Mouse (Mus musculus) forebrain, embryonic 13.5 days (tissue): ENCODE data around the gene Mtrf1. TPM values are rescaled to one million over a fixed set of nuclear protein-coding genes. Genes with fewer than 3 reads are reported as not detected.
A peak's percentile ranks its signal among the peaks of the same experiment; 100 is the strongest.

ENCODE experiments used
- ATAC-seq: fragments of 200-750 bp; cut with Nextera tagmentation; 2 replicates; pipeline ENCODE4 v1.8.0; 2017
- H3K27ac ChIP-seq: fragments of 300-500 bp; sonication (generic); 2 replicates; pipeline ENCODE4 v1.5.1; 2015; ENCODE audit warnings: inconsistent platforms, mild to moderate bottlenecking, moderate library complexity
- H3K27me3 ChIP-seq: fragments of 300-500 bp; sonication (generic); 2 replicates; pipeline ENCODE4 v1.6.1; 2015; ENCODE audit warnings: mild to moderate bottlenecking, inconsistent platforms
- H3K36me3 ChIP-seq: fragments of 300-500 bp; sonication (generic); 2 replicates; pipeline ENCODE4 v1.6.1; 2015; ENCODE audit warnings: mild to moderate bottlenecking, inconsistent platforms; ENCODE audit not compliant: poor library complexity, severe bottlenecking
- H3K4me1 ChIP-seq: fragments of 300-500 bp; sonication (generic); 2 replicates; pipeline ENCODE4 v1.6.1; 2015; ENCODE audit warnings: inconsistent platforms
- H3K4me2 ChIP-seq: fragments of 300-500 bp; sonication (generic); 2 replicates; pipeline ENCODE4 v1.6.1; 2015; ENCODE audit warnings: inconsistent platforms, mild to moderate bottlenecking, moderate library complexity
- H3K4me3 ChIP-seq: fragments of 300-500 bp; sonication (generic); 2 replicates; pipeline ENCODE4 v1.5.1; 2015; ENCODE audit warnings: mild to moderate bottlenecking, inconsistent platforms
- H3K9ac ChIP-seq: fragments of 300-500 bp; sonication (generic); 2 replicates; pipeline ENCODE4 v1.6.1; 2015; ENCODE audit warnings: mild to moderate bottlenecking, inconsistent platforms
- H3K9me3 ChIP-seq: fragments of 300-500 bp; sonication (generic); replicated peaks from 2 replicates; pipeline ENCODE4 v1.6.1; 2016; ENCODE audit warnings: inconsistent platforms
- WGBS: fragments of 180-500 bp; shearing (Covaris S2); methylation state at CpG from one replicate; pipeline ENCODE4 v1.1.7; 2015; 5-methylcytosine and 5-hydroxymethylcytosine counted together
- polyA plus RNA-seq: library from polyadenylated mRNA; unstranded; fragments of >200 nt; fragmentation: Nextera tagmentation; extraction: Ambion mirVana; gene quantifications from 2 replicates; pipeline ENCODE4 v1.2.1, GENCODE M21; 2015

Gene Mtrf1
- 9.8 and 11.3 TPM in 2 replicates for polyA plus RNA-seq

DNA sequence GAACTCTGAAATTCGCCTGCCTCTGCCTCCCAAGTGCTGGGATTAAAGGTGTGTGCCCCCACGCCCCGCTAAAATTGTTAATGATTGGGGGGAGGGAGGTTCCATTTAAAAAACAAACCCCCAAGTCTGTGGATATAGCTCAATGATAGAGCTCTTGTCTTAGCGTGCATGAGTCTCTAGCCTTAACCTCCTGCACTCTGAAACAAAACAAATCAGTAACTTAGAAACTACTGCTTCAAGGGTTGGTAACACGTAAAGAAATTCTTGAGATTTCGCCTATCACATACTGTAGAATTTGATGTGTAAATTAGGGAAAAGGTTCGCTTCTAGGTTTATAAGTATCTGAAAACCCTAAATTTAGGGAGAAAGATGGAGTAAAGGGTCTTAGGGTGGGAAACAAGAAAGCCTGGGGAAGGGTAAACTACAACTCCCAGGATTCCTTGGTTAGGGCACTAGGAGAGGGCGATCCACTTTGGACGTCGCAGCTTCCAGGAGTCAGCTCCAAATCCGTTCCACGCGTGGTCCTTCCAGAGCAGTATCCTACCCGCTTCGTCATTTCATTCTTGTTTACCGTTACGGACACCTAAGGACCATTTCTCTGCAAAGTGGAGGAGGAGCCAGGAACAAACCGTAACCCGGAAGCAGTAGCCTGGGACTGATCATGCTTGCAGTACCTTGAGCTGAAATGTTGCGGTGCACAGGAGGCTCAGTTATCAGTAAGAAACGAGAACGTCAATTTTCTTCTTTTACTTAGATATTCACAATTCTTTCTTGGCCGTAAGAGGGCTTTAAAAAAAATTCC lies at the start of gene Mtrf1:
TSS of gene Mtrf1 (plus strand) at position 452 of the 802 bp plus-strand sequence.
- peaks cover 14% of the 10 kb centered on the region; the same call in 1 of the 2 replicates for H3K36me3 ChIP-seq
- peak within 1 kb of the TSS; percentile 71 for H3K9ac ChIP-seq
- no peaks in the 10 kb centered on the region for H3K9me3 ChIP-seq
- peak within 1 kb of the TSS; percentile 88 for H3K27ac ChIP-seq
- H3K27me3 ChIP-seq, result no peaks in the 10 kb centered on the region
- H3K4me3 ChIP-seq, result peak within 1 kb of the TSS; percentile 64
- ATAC-seq, result peak; percentile 94
- H3K4me2 ChIP-seq, result peak within 1 kb of the TSS; percentile 65
- 21% methylated on average over 23 of the region's 23 CpGs for WGBS
- peaks cover 6% of the 10 kb centered on the region for H3K4me1 ChIP-seq

DNA sequence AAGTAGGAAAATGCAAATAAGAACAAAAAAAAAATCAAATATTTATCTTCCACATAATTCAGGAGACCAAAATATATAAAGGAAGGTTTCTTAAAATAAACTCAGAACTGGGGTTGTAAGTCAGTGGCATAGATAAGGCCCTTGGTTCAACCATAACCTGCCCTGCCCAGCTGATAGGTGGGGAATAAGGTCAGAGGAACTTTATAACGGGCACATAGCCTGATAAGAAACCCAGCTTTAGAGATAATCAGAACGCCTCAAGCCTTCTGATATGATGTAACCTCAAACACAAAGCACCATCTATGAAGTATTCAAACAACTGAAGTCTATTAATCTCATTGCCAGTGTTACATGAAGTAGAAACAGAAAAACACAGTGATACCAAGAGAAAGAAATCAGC lies 39.5 kb upstream of the Mtrf1 start:
- no peaks in the 10 kb centered on the region for H3K9me3 ChIP-seq
- no peak overlapping the region for H3K27ac ChIP-seq
- H3K27me3 ChIP-seq, result no peaks in the 10 kb centered on the region
- no peak for ATAC-seq
- no peak overlapping the region for H3K4me3 ChIP-seq
- H3K4me1 ChIP-seq, result no peaks in the 10 kb centered on the region
- no peak overlapping the region for H3K4me2 ChIP-seq
- peaks cover 49% of the 10 kb centered on the region for H3K36me3 ChIP-seq
- H3K9ac ChIP-seq, result no peak overlapping the region
- WGBS, result 93% methylated on average over 2 of the region's 2 CpGs

- Histone ChIP-seq H3K4me3 (no peak overlapping the region), H3K27ac (no peak overlapping the region), H3K9ac (no peak overlapping the region), H3K36me3 (peaks cover 35% of the 10 kb centered on the region), H3K27me3 (no peaks in the 10 kb centered on the region), H3K4me1 (no peaks in the 10 kb centered on the region), H3K9me3 (no peaks in the 10 kb centered on the region), H3K4me2 (no peak overlapping the region)
- no peak for ATAC-seq
These were observed 20.5 kb upstream of the Mtrf1 start for GRCm38 (mm10) chr14:79377041-79377440.

GRCm38 (mm10) chr14:79383120-79383519 lies 14.5 kb upstream of the Mtrf1 start:
- Histone ChIP-seq H3K36me3 (peaks cover 37% of the 10 kb centered on the region), H3K9ac (no peak overlapping the region), H3K27me3 (no peaks in the 10 kb centered on the region), H3K27ac (no peak overlapping the region), H3K4me2 (no peak overlapping the region), H3K9me3 (no peaks in the 10 kb centered on the region), H3K4me3 (no peak overlapping the region), H3K4me1 (no peaks in the 10 kb centered on the region)
- no peak for ATAC-seq
- WGBS, result 96% methylated on average over 7 of the region's 7 CpGs

GRCm38 (mm10) chr14:79388304-79388703 lies 9.3 kb upstream of the Mtrf1 start:
- no peak overlapping the region for H3K4me3 ChIP-seq
- peaks cover 12% of the 10 kb centered on the region for H3K4me1 ChIP-seq
- peaks cover 5% of the 10 kb centered on the region for H3K36me3 ChIP-seq
- H3K4me2 ChIP-seq, result no peak overlapping the region
- no peak for ATAC-seq
- WGBS, result 98% methylated on average over 3 of the region's 3 CpGs
- H3K27me3 ChIP-seq, result no peaks in the 10 kb centered on the region
- H3K9ac ChIP-seq, result no peak overlapping the region
- no peaks in the 10 kb centered on the region for H3K9me3 ChIP-seq
- no peak overlapping the region for H3K27ac ChIP-seq

DNA sequence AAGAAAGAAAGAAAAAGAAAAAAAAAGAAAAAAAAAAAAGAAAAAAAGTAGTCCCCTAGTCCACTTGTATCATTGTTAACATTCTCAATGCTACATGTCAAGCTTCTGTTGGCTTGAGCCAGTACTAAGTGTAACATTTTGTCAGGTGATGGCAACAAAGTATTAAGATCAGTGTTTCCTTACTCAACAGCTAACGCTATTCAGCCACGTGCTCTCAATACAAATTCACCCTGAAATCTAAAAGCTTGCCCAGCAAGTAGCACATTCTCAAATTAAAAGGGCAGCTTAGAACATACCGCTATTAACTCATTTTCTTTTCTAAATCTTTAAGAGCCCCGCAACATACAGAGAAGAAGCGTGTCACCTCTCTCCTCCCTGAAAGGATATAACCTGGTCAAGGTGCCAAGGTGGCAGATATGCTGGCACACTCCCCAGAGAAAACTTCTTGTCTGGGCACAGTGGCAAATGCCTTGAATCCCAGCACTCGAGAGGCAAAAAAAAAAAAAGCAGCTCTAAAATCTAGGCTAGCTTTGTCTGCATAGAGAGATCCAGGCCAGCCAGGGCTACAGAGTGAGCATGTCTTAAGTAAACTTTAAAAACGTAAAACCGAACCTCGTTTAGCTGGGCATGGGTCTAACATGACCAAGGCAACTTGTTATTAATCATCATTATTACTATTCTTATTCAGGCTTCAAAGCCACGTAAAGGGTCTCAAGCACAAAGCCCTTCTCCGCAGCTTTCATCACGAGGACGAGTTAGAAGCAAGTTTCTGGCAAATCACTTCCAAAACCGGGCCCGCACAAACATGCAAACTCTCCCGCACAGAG lies 7.9 kb upstream of the Mtrf1 start:
- Histone ChIP-seq H3K9me3 (no peaks in the 10 kb centered on the region), H3K27ac (peak overlapping the region; percentile 97), H3K9ac (peak overlapping the region; percentile 78), H3K27me3 (no peaks in the 10 kb centered on the region), H3K4me1 (peaks cover 12% of the 10 kb centered on the region), H3K4me2 (peak overlapping the region; percentile 77), H3K36me3 (peaks cover 5% of the 10 kb centered on the region), H3K4me3 (peak overlapping the region; percentile 69)
- WGBS, result under 1% methylated on average over 16 of the region's 16 CpGs
- ATAC-seq, result peak; percentile 3; the same call in 1 of the 2 replicates

- Histone ChIP-seq H3K4me2 (peak within 1 kb of the TSS; percentile 77), H3K4me1 (peaks cover 12% of the 10 kb centered on the region), H3K9me3 (no peaks in the 10 kb centered on the region), H3K27me3 (no peaks in the 10 kb centered on the region), H3K9ac (peak within 1 kb of the TSS; percentile 78), H3K36me3 (peaks cover 5% of the 10 kb centered on the region), H3K4me3 (peak within 1 kb of the TSS; percentile 69), H3K27ac (peak within 1 kb of the TSS; percentile 97)
- peak; percentile 97 for ATAC-seq
- under 1% methylated on average over 69 of the region's 71 CpGs for WGBS
These were observed 7.2 kb upstream of the Mtrf1 start, which contains the start of gene Naa16 for GRCm38 (mm10) chr14:79390265-79390926. Gene Naa16, minus strand, starts transcription at chr14:79390778.

DNA sequence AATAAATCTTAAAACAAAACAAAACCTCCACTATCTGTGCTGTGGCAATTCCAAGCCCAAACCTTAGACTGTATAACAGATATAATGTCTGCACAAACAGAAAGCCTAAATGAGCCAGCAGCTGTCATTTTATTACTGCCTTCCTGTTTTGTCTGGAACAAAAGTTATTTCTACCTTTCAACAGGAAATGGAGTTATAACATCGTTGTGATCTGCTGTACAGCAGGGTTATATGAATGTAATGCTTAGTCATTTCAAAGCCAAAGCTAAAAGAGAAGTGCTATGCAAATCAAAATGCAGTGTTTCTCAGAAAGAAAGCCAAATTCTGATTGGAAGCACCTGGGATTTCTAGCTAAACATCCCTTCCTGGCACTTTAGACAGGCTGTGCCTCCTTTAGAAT lies 4.3 kb upstream of the Mtrf1 start:
- Histone ChIP-seq H3K9me3 (no peaks in the 10 kb centered on the region), H3K27me3 (no peaks in the 10 kb centered on the region), H3K27ac (no peak overlapping the region), H3K36me3 (no peaks in the 10 kb centered on the region), H3K4me3 (no peak overlapping the region), H3K9ac (no peak overlapping the region), H3K4me1 (peaks cover 15% of the 10 kb centered on the region), H3K4me2 (no peak overlapping the region)
- no peak for ATAC-seq
- 89% methylated on average over 1 of the region's 1 CpGs for WGBS

GRCm38 (mm10) chr14:79394564-79394963 lies 3.0 kb upstream of the Mtrf1 start:
- Histone ChIP-seq H3K4me2 (no peak overlapping the region), H3K27ac (no peak overlapping the region), H3K9ac (no peak overlapping the region), H3K36me3 (no peaks in the 10 kb centered on the region), H3K4me3 (no peak overlapping the region), H3K27me3 (no peaks in the 10 kb centered on the region), H3K9me3 (no peaks in the 10 kb centered on the region), H3K4me1 (peaks cover 9% of the 10 kb centered on the region)
- no peak for ATAC-seq

GRCm38 (mm10) chr14:79407641-79408040 lies 10.1 kb downstream of the Mtrf1 start:
- no peaks in the 10 kb centered on the region for H3K27me3 ChIP-seq
- no peak overlapping the region for H3K4me3 ChIP-seq
- H3K4me2 ChIP-seq, result no peak overlapping the region
- no peaks in the 10 kb centered on the region for H3K9me3 ChIP-seq
- H3K4me1 ChIP-seq, result no peaks in the 10 kb centered on the region
- ATAC-seq, result no peak
- WGBS, result 82% methylated on average over 2 of the region's 2 CpGs
- no peak overlapping the region for H3K9ac ChIP-seq
- no peak overlapping the region for H3K27ac ChIP-seq
- H3K36me3 ChIP-seq, result peaks cover 32% of the 10 kb centered on the region

DNA sequence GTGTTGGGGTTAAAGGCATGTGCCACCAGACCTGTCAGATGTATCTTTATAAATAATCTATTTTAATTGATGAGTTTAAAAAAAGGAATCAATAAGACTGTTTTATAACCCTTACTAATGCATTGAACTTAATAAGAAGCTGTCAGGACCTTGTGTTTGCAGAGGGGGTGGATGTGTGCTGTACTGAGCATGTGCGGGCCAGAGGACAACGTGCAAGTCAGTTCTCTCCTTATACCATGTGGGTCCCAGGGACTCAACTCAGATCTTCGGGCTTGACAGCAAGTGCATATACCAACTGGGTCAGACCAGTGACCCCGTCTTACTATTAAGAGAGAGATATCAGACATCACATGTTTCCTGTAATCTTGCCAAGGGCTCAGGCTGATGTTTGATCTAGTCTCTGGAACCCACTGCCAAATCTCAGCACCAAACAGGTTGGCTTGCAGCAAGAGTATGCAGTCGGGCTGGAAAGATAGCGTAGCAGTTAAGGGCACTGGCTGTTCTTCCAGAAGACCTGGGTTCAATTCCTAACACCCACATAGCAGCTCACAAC lies 11.8 kb downstream of the Mtrf1 start:
- H3K27me3 ChIP-seq, result no peaks in the 10 kb centered on the region
- ATAC-seq, result no peak
- peaks cover 29% of the 10 kb centered on the region for H3K36me3 ChIP-seq
- no peak overlapping the region for H3K9ac ChIP-seq
- H3K4me2 ChIP-seq, result no peak overlapping the region
- 94% methylated on average over 6 of the region's 6 CpGs for WGBS
- no peak overlapping the region for H3K4me3 ChIP-seq
- no peaks in the 10 kb centered on the region for H3K9me3 ChIP-seq
- H3K27ac ChIP-seq, result no peak overlapping the region
- H3K4me1 ChIP-seq, result no peaks in the 10 kb centered on the region
